Mouse (Mus musculus) liver, embryonic 14.5 days (tissue): ENCODE data around the gene Tchp. TPM values are rescaled to one million over a fixed set of nuclear protein-coding genes. Genes with fewer than 3 reads are reported as not detected.

Experiments used
- ATAC-seq: fragments of 200-750 bp; cut with Nextera tagmentation; 2 replicates; pipeline ENCODE4 v1.8.0; 2017; ENCODE audit warnings: moderate number of reproducible peaks, mild to moderate bottlenecking, moderate library complexity; ENCODE audit not compliant: insufficient read depth
- DNase-seq, 3 experiments: peaks; one replicate each; pipeline ENCODE4 v3.0.0-alpha.2; 2012 to 2013; ENCODE audit warnings: low read depth in 3 of 3, low spot score in 3 of 3
- H3K27ac ChIP-seq: fragments of 300-500 bp; sonication (generic); 2 replicates; pipeline ENCODE4 v1.5.1; 2014; ENCODE audit warnings: moderate library complexity, mild to moderate bottlenecking, control low read depth, inconsistent platforms
- H3K27me3 ChIP-seq: fragments of 300-500 bp; sonication (generic); 2 replicates; pipeline ENCODE4 v1.6.1; 2014; ENCODE audit warnings: mild to moderate bottlenecking, low read length, moderate library complexity; ENCODE audit not compliant: control insufficient read depth, insufficient read depth
- H3K36me3 ChIP-seq: fragments of 300-500 bp; sonication (generic); replicated peaks from 2 replicates; pipeline ENCODE4 v1.6.1; 2014; ENCODE audit warnings: low read depth; ENCODE audit not compliant: control insufficient read depth, insufficient read depth
- H3K4me1 ChIP-seq, 2 experiments: fragments of 200-500 bp in 1 of 2; fragments of 300-500 bp in 1 of 2; sonication (generic) in 1 of 2; replicated peaks; 2 replicates each; pipeline ENCODE4 v1.6.1; 2012 to 2014; ENCODE audit warnings: antibody characterized with exemption in 1 of 2, inconsistent platforms in 1 of 2, low read length in 1 of 2; ENCODE audit not compliant: control insufficient read depth in 2 of 2, insufficient read depth in 2 of 2
- H3K4me2 ChIP-seq: fragments of 300-500 bp; sonication (generic); 2 replicates; pipeline ENCODE4 v1.6.1; 2014; ENCODE audit warnings: low read depth, mild to moderate bottlenecking, control low read depth, moderate library complexity
- H3K4me3 ChIP-seq, 2 experiments: fragments of 200-500 bp in 1 of 2; fragments of 300-500 bp in 1 of 2; sonication (generic) in 1 of 2; 2 replicates each; pipeline ENCODE4 v1.5.1; 2012 to 2014; ENCODE audit warnings: low read depth in 2 of 2, low read length in 2 of 2, mild to moderate bottlenecking in 2 of 2, control low read depth in 1 of 2, inconsistent platforms in 1 of 2, moderate library complexity in 1 of 2; ENCODE audit not compliant: insufficient read depth in 1 of 2
- H3K9ac ChIP-seq: fragments of 300-500 bp; sonication (generic); replicated peaks from 2 replicates; pipeline ENCODE4 v1.6.1; 2014; ENCODE audit warnings: mild to moderate bottlenecking, control low read depth, moderate library complexity
- H3K9me3 ChIP-seq: fragments of 300-500 bp; sonication (generic); 2 replicates; pipeline ENCODE4 v1.6.1; 2016; ENCODE audit warnings: low read length, mixed read lengths; ENCODE audit not compliant: control insufficient read depth
- CTCF ChIP-seq: IDR thresholded peaks from 2 replicates; pipeline ENCODE4 v1.5.1; 2016; ENCODE audit warnings: antibody characterized with exemption, low read depth, control low read depth
- EP300 ChIP-seq: IDR thresholded peaks from 2 replicates; pipeline ENCODE4 v1.6.1; 2016; ENCODE audit warnings: antibody characterized with exemption, low read depth
- WGBS: fragments of 180-500 bp; shearing (Covaris S2); extraction: QIAGEN DNeasy Blood & Tissue Kit; methylation state at CpG from one replicate; pipeline ENCODE4 v1.1.7; 2014; ENCODE audit not compliant: insufficient replicate concordance; 5-methylcytosine and 5-hydroxymethylcytosine counted together
- microRNA-seq: library from miRNA; unstranded; fragments of <30 nt; microRNA quantifications from one replicate; pipeline ENCODE4, GENCODE M21; 2016
- polyA plus RNA-seq, 2 experiments: library from polyadenylated mRNA; depleted of rRNA in 1 of 2; stranded (reverse) in 1 of 2; unstranded in 1 of 2; fragments of >200 nt; fragmentation: Nextera tagmentation in 1 of 2; extraction: Ambion mirVana in 1 of 2; gene quantifications; 2 replicates each; pipeline versions ENCODE4 v1.2.1 to v1.2.3; 2012 to 2014

Tchp gene
- polyA plus RNA-seq, 2 experiments: 2.2 to 7.8 TPM

DNA sequence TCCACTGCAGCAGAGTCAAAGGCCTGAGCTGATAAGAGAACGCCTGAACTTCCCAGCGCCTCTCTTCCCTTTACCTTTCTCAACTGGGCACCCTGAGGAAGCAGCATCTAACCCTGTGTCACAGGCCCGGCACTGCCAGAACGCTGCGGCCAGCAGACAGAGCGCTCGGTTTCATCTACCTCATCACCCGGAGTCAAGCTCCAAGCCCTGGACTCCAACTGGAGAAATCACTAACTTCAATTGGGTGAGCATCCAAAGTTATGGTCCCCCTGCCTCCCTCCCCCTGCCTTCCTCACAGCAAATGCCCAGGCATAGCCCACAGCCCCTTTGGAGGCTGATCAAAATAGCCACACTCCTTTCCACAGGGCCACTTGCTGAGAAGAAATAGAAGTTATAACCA, 59.1 kb downstream of the Tchp start:
- 73% methylated on average over 8 of the region's 8 CpGs for WGBS
- no peak for TF ChIP-seq CTCF
- no peak for TF ChIP-seq EP300
- no peaks in the 10 kb centered on the region for H3K27me3 ChIP-seq
- no peak overlapping the region for H3K9ac ChIP-seq
- peaks cover 25% of the 10 kb centered on the region for H3K36me3 ChIP-seq
- no peak for ATAC-seq
- no peaks in the 10 kb centered on the region for H3K4me1 ChIP-seq
- no peak overlapping the region for H3K4me2 ChIP-seq
- H3K4me3 ChIP-seq: no peak overlapping the region
- H3K27ac ChIP-seq: no peak overlapping the region
- no peaks in the 10 kb centered on the region for H3K9me3 ChIP-seq
- no peak for DNase-seq

DNA sequence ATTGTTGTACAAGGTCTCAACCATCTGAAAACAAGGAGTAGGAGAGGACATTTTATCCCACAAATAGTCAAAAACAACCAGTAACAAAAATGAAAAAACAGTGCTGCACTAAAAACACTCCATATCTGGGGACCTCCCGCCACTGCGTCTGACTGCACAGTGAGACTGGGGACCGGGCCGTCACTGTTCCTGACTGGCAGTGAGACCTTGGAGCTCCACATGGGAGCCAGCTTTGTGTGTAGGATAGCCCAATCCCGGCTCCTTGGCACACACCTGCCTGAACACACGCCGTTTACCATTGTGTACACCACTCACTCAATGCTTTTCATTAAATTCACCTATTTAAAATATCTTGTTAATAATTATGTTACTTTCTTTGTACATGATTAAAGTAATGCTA, 59.6 kb downstream of the Tchp start:
- WGBS: 76% methylated on average over 7 of the region's 7 CpGs
- TF ChIP-seq CTCF (no peak), EP300 (no peak)
- H3K4me3 ChIP-seq: no peak overlapping the region
- ATAC-seq (no peak), DNase-seq (no peak)
- peaks cover 25% of the 10 kb centered on the region for H3K36me3 ChIP-seq
- H3K4me1 ChIP-seq: peaks cover 4% of the 10 kb centered on the region in 2 experiments
- H3K27me3 ChIP-seq: no peaks in the 10 kb centered on the region
- no peak overlapping the region for H3K27ac ChIP-seq
- H3K4me2 ChIP-seq: no peak overlapping the region
- H3K9me3 ChIP-seq: no peaks in the 10 kb centered on the region
- no peak overlapping the region for H3K9ac ChIP-seq

DNA sequence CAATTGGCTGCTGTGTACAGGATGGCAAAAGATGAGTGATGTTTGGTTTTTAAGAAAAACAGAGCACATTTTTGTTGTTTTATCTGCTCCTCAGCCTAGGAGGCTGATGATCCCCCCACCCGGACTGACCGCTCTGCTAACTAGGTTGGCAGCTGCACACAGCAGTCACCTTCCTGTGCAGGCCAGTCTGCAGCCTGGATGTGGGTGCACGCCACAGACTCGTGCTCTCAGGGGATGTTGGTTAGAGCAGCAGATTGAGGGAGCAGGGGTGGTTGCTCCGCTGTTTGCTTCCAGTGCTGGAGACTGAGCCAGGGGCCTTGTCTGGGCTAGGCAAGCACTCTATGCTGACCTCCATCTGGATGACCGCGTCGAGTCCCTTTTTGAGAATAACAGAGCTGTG, 62.2 kb downstream of the Tchp start:
- no peaks in the 10 kb centered on the region for H3K9me3 ChIP-seq
- TF ChIP-seq CTCF (no peak), EP300 (no peak)
- H3K4me3 ChIP-seq: no peak overlapping the region
- no peak overlapping the region for H3K9ac ChIP-seq
- H3K4me2 ChIP-seq: no peak overlapping the region
- no peak overlapping the region for H3K27ac ChIP-seq
- 79% methylated on average over 8 of the region's 8 CpGs for WGBS
- peaks cover 6 to 12% of the 10 kb centered on the region in 2 experiments for H3K4me1 ChIP-seq
- peaks cover 12% of the 10 kb centered on the region for H3K36me3 ChIP-seq
- no peak for DNase-seq
- no peak for ATAC-seq
- no peaks in the 10 kb centered on the region for H3K27me3 ChIP-seq

DNA sequence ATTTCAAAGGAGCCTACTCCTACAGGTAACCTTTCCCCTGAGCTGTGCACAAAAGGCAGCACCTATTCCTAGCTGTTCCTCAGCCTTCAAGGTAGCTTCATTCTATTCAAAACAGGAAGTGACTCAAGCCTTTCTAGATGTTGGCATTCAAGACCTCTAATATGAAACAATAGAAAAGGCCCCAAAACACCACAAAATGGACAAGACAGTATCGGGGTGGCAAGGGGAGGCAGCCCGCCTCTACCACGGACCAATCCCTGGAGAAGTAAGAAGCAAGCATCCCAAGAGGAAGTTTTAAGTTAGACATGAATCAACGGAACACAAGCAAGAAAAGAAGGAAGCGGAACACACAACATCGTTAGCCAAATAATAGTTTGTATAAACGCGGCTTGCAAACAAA, 64.2 kb downstream of the Tchp start:
- peaks cover 10 to 22% of the 10 kb centered on the region in 2 experiments for H3K4me1 ChIP-seq
- no peak overlapping the region for H3K27ac ChIP-seq
- no peak for DNase-seq
- WGBS: 15% methylated on average over 8 of the region's 8 CpGs
- peak overlapping the region; percentile 98; the same call in 1 of the 2 replicates for H3K9ac ChIP-seq
- TF ChIP-seq CTCF (no peak), EP300 (no peak)
- no peaks in the 10 kb centered on the region for H3K27me3 ChIP-seq
- H3K4me2 ChIP-seq: peak overlapping the region; percentile 95
- no peaks in the 10 kb centered on the region for H3K36me3 ChIP-seq
- no peaks in the 10 kb centered on the region for H3K9me3 ChIP-seq
- H3K4me3 ChIP-seq: peak overlapping the region; percentile 88 to 100
- no peak for ATAC-seq

Small RNA genes within 50 kb of the gene (microRNA-seq; reads per million reads assigned to microRNA genes)
- not detected for gene Mir7028

Other genes with a start within 250 kb of the Tchp start
- gene Fam222a, start 139.7 kb upstream of the Tchp start, polyA plus RNA-seq (2012; rRNA removed): 0.63 and 0.71 TPM in 2 replicates
- gene Fam222a, start 139.7 kb upstream of the Tchp start, polyA plus RNA-seq (2014; fragmentation: Nextera tagmentation; extraction: Ambion mirVana): 0.44 and 0.56 TPM in 2 replicates
- 0.16 and 0.22 TPM in 2 replicates for gene Trpv4, start 49.3 kb upstream of the Tchp start, polyA plus RNA-seq (2012; rRNA removed)
- gene Trpv4, start 49.3 kb upstream of the Tchp start, polyA plus RNA-seq (2014; fragmentation: Nextera tagmentation; extraction: Ambion mirVana): 0.14 and 0.15 TPM in 2 replicates
- 18.4 and 18.5 TPM in 2 replicates for gene Gltp, start 16.8 kb upstream of the Tchp start, polyA plus RNA-seq (2012; rRNA removed)
- gene Gltp, start 16.8 kb upstream of the Tchp start, polyA plus RNA-seq (2014; fragmentation: Nextera tagmentation; extraction: Ambion mirVana): 25.4 and 33.0 TPM in 2 replicates
- gene Ankrd13a, start 66.9 kb downstream of the Tchp start, polyA plus RNA-seq (2012; rRNA removed): 29.9 and 38.6 TPM in 2 replicates
- gene Ankrd13a, start 66.9 kb downstream of the Tchp start, polyA plus RNA-seq (2014; fragmentation: Nextera tagmentation; extraction: Ambion mirVana): 46.6 and 59.1 TPM in 2 replicates
- 12.7 and 13.7 TPM in 2 replicates for gene Git2, start 67.8 kb downstream of the Tchp start, polyA plus RNA-seq (2012; rRNA removed)
- gene Git2, start 67.8 kb downstream of the Tchp start, polyA plus RNA-seq (2014; fragmentation: Nextera tagmentation; extraction: Ambion mirVana): 12.1 and 12.7 TPM in 2 replicates
- 15.5 and 17.5 TPM in 2 replicates for gene 1500011B03Rik, start 115.7 kb downstream of the Tchp start, polyA plus RNA-seq (2012; rRNA removed)
- 31.9 and 36.0 TPM in 2 replicates for gene 1500011B03Rik, start 115.7 kb downstream of the Tchp start, polyA plus RNA-seq (2014; fragmentation: Nextera tagmentation; extraction: Ambion mirVana)
- not detected in 2 replicates for gene 4930519G04Rik, start 145.9 kb downstream of the Tchp start, polyA plus RNA-seq (2012; rRNA removed)
- gene 4930519G04Rik, start 145.9 kb downstream of the Tchp start, polyA plus RNA-seq (2014; fragmentation: Nextera tagmentation; extraction: Ambion mirVana): not detected in 2 replicates
- gene Gm9936, start 150.9 kb downstream of the Tchp start, polyA plus RNA-seq (2012; rRNA removed): not detected in 2 replicates
- gene Gm9936, start 150.9 kb downstream of the Tchp start, polyA plus RNA-seq (2014; fragmentation: Nextera tagmentation; extraction: Ambion mirVana): not detected in 2 replicates
- gene Oasl2, start 189.2 kb downstream of the Tchp start, polyA plus RNA-seq (2012; rRNA removed): 1.3 TPM in 2 replicates
- 2.0 and 2.1 TPM in 2 replicates for gene Oasl2, start 189.2 kb downstream of the Tchp start, polyA plus RNA-seq (2014; fragmentation: Nextera tagmentation; extraction: Ambion mirVana)
- 0.44 and 0.50 TPM in 2 replicates for gene Oasl1, start 215.5 kb downstream of the Tchp start, polyA plus RNA-seq (2012; rRNA removed)
- 0.23 and 0.32 TPM in 2 replicates for gene Oasl1, start 215.5 kb downstream of the Tchp start, polyA plus RNA-seq (2014; fragmentation: Nextera tagmentation; extraction: Ambion mirVana)
- gene 2210016L21Rik, start 234.4 kb downstream of the Tchp start, polyA plus RNA-seq (2012; rRNA removed): 5.6 and 8.1 TPM in 2 replicates
- 11.3 and 12.3 TPM in 2 replicates for gene 2210016L21Rik, start 234.4 kb downstream of the Tchp start, polyA plus RNA-seq (2014; fragmentation: Nextera tagmentation; extraction: Ambion mirVana)